Mouse (Mus musculus): Measurements from ENCODE around the gene Jak1. TPM values are rescaled to one million over a fixed set of nuclear protein-coding genes. Genes with fewer than 3 reads are reported as not detected.

Gene Jak1
- polyA plus RNA-seq, 1 experiment from 2014 or later, result 61.8 TPM

GRCm38 (mm10) chr4:101254015-101254414 lies 11.1 kb downstream of the Jak1 start:
- 90% methylated on average over 7 of the region's 7 CpGs for WGBS
- Histone ChIP-seq H3K4me3 (ENCODE audit: low read depth, low read length) (no peak overlapping the region), H3K4me2 (ENCODE audit: low read depth, low read length) (no peak overlapping the region), H3K27me3 (ENCODE audit: control insufficient read depth, insufficient read depth, low read length) (no peaks in the 10 kb centered on the region), H3K27ac (replicated peaks; ENCODE audit: low read depth, low read length) (no peak overlapping the region), H3K9me3 (replicated peaks; ENCODE audit: control insufficient read depth, low read length) (no peaks in the 10 kb centered on the region), H3K4me1 (ENCODE audit: control insufficient read depth, insufficient read depth, low read length) (no peaks in the 10 kb centered on the region), H3K9ac (replicated peaks; ENCODE audit: low read length) (no peak overlapping the region), H3K36me3 (replicated peaks; ENCODE audit: control insufficient read depth, insufficient read depth, low read depth, low read length) (no peaks in the 10 kb centered on the region)
- ATAC-seq (replicated peaks; ENCODE audit: insufficient number of reproducible peaks, low FRiP score, low TSS enrichment, low read depth), result no peak
- DNase-seq (ENCODE audit: low spot score), result no peak

- Histone ChIP-seq H3K27me3 (ENCODE audit: control insufficient read depth, insufficient read depth, low read length) (no peaks in the 10 kb centered on the region), H3K36me3 (replicated peaks; ENCODE audit: control insufficient read depth, insufficient read depth, low read depth, low read length) (no peaks in the 10 kb centered on the region), H3K27ac (replicated peaks; ENCODE audit: low read depth, low read length) (no peak overlapping the region), H3K4me2 (ENCODE audit: low read depth, low read length) (no peak overlapping the region), H3K9ac (replicated peaks; ENCODE audit: low read length) (no peak overlapping the region), H3K4me3 (ENCODE audit: low read depth, low read length) (no peak overlapping the region), H3K9me3 (replicated peaks; ENCODE audit: control insufficient read depth, low read length) (no peaks in the 10 kb centered on the region), H3K4me1 (ENCODE audit: control insufficient read depth, insufficient read depth, low read length) (no peaks in the 10 kb centered on the region)
- ATAC-seq (replicated peaks; ENCODE audit: insufficient number of reproducible peaks, low FRiP score, low TSS enrichment, low read depth) (no peak), DNase-seq (ENCODE audit: low spot score) (no peak)
- WGBS, result 75% methylated on average over 13 of the region's 13 CpGs
Observed at GRCm38 (mm10) chr4:101252781-101253622, 12.1 kb downstream of the Jak1 start.

- no peaks in the 10 kb centered on the region for H3K4me1 ChIP-seq (ENCODE audit: control insufficient read depth, insufficient read depth, low read length)
- no peak for DNase-seq (ENCODE audit: low spot score)
- no peak overlapping the region for H3K4me2 ChIP-seq (ENCODE audit: low read depth, low read length)
- no peak for ATAC-seq (replicated peaks; ENCODE audit: insufficient number of reproducible peaks, low FRiP score, low TSS enrichment, low read depth)
- H3K9me3 ChIP-seq (replicated peaks; ENCODE audit: control insufficient read depth, low read length), result no peaks in the 10 kb centered on the region
- H3K36me3 ChIP-seq (replicated peaks; ENCODE audit: control insufficient read depth, insufficient read depth, low read depth, low read length), result no peaks in the 10 kb centered on the region
- H3K9ac ChIP-seq (replicated peaks; ENCODE audit: low read length), result no peak overlapping the region
- no peak overlapping the region for H3K27ac ChIP-seq (replicated peaks; ENCODE audit: low read depth, low read length)
- no peak overlapping the region for H3K4me3 ChIP-seq (ENCODE audit: low read depth, low read length)
- H3K27me3 ChIP-seq (ENCODE audit: control insufficient read depth, insufficient read depth, low read length), result no peaks in the 10 kb centered on the region
Observed at GRCm38 (mm10) chr4:101252016-101252415, 13.1 kb downstream of the Jak1 start.

DNA sequence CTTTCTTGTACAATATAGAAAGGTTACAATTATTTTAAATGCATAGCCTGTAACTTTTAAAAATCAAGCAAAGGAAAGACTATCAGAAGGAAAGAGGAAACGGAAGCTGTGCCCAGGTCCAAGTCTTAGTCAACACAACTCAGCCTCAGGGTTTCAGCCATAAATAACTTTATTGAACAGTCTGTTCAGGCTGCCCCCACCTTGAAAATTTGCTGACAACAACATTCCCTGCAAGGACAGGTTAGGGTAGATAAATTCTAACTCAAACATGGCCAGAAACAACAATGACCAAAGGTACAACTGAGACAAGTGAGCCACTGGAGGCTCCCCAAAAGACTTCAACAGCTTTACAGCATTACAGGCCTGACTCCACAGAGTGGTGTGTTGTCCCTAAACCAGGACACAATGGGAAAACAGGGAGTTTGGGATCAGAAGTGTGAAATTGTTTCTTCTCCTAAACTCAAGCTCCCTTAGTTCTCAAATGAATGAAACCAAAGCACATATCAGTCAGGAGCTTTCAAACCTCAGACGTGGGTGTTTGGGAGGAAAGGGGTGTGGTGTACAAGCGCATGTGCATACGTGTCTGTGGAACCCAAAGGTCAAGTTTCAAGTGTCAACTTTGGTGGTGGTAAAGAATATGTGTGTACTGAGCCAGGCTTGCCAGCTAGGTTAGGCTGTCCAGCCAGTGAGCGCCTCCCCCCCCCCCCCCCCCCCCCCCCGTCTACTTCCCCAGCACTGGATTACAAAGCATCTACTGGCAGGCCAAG lies 14.9 kb downstream of the Jak1 start:
- DNase-seq (ENCODE audit: low spot score), result no peak
- 81% methylated on average over 5 of the region's 6 CpGs for WGBS
- ATAC-seq (replicated peaks; ENCODE audit: insufficient number of reproducible peaks, low FRiP score, low TSS enrichment, low read depth), result no peak
- H3K9ac ChIP-seq (replicated peaks; ENCODE audit: low read length), result no peak overlapping the region
- no peaks in the 10 kb centered on the region for H3K4me1 ChIP-seq (ENCODE audit: control insufficient read depth, insufficient read depth, low read length)
- no peaks in the 10 kb centered on the region for H3K9me3 ChIP-seq (replicated peaks; ENCODE audit: control insufficient read depth, low read length)
- H3K4me2 ChIP-seq (ENCODE audit: low read depth, low read length), result no peak overlapping the region
- no peak overlapping the region for H3K4me3 ChIP-seq (ENCODE audit: low read depth, low read length)
- H3K27me3 ChIP-seq (ENCODE audit: control insufficient read depth, insufficient read depth, low read length), result no peaks in the 10 kb centered on the region
- no peak overlapping the region for H3K27ac ChIP-seq (replicated peaks; ENCODE audit: low read depth, low read length)
- no peaks in the 10 kb centered on the region for H3K36me3 ChIP-seq (replicated peaks; ENCODE audit: control insufficient read depth, insufficient read depth, low read depth, low read length)

- WGBS, result 71% methylated on average over 2 of the region's 2 CpGs
- Histone ChIP-seq H3K9ac (replicated peaks; ENCODE audit: low read length) (no peak overlapping the region), H3K4me3 (ENCODE audit: low read depth, low read length) (no peak overlapping the region), H3K36me3 (replicated peaks; ENCODE audit: control insufficient read depth, insufficient read depth, low read depth, low read length) (no peaks in the 10 kb centered on the region), H3K9me3 (replicated peaks; ENCODE audit: control insufficient read depth, low read length) (no peaks in the 10 kb centered on the region), H3K4me2 (ENCODE audit: low read depth, low read length) (no peak overlapping the region), H3K4me1 (ENCODE audit: control insufficient read depth, insufficient read depth, low read length) (no peaks in the 10 kb centered on the region), H3K27me3 (ENCODE audit: control insufficient read depth, insufficient read depth, low read length) (no peaks in the 10 kb centered on the region), H3K27ac (replicated peaks; ENCODE audit: low read depth, low read length) (no peak overlapping the region)
- no peak for ATAC-seq (replicated peaks; ENCODE audit: insufficient number of reproducible peaks, low FRiP score, low TSS enrichment, low read depth)
- DNase-seq (ENCODE audit: low spot score), result no peak
Observed at GRCm38 (mm10) chr4:101247355-101247754, 17.7 kb downstream of the Jak1 start.

DNA sequence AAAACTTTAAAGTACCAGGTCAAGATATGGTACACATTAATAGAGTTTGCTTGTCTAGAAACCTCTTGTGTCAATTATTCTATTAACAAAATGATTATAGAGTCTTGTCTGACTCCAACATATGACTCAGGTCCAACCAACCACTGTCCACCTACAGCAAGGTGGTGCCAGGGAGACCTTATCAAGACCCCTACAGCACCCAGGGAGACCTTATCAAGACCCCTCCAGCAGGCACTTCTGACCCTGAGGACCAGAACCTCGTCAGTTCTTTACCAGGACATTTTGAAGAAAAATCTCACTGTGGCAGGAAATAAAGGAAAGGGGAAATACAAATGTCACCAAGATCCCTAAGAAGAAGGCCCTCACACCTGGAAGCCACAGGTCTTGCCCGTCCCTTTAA lies 18.5 kb downstream of the Jak1 start:
- 75% methylated on average over 2 of the region's 2 CpGs for WGBS
- H3K9me3 ChIP-seq (replicated peaks; ENCODE audit: control insufficient read depth, low read length), result no peaks in the 10 kb centered on the region
- ATAC-seq (replicated peaks; ENCODE audit: insufficient number of reproducible peaks, low FRiP score, low TSS enrichment, low read depth) (no peak), DNase-seq (ENCODE audit: low spot score) (no peak)
- no peaks in the 10 kb centered on the region for H3K27me3 ChIP-seq (ENCODE audit: control insufficient read depth, insufficient read depth, low read length)
- H3K4me2 ChIP-seq (ENCODE audit: low read depth, low read length), result no peak overlapping the region
- H3K4me1 ChIP-seq (ENCODE audit: control insufficient read depth, insufficient read depth, low read length), result no peaks in the 10 kb centered on the region
- H3K27ac ChIP-seq (replicated peaks; ENCODE audit: low read depth, low read length), result no peak overlapping the region
- H3K4me3 ChIP-seq (ENCODE audit: low read depth, low read length), result no peak overlapping the region
- H3K36me3 ChIP-seq (replicated peaks; ENCODE audit: control insufficient read depth, insufficient read depth, low read depth, low read length), result no peaks in the 10 kb centered on the region
- no peak overlapping the region for H3K9ac ChIP-seq (replicated peaks; ENCODE audit: low read length)

DNA sequence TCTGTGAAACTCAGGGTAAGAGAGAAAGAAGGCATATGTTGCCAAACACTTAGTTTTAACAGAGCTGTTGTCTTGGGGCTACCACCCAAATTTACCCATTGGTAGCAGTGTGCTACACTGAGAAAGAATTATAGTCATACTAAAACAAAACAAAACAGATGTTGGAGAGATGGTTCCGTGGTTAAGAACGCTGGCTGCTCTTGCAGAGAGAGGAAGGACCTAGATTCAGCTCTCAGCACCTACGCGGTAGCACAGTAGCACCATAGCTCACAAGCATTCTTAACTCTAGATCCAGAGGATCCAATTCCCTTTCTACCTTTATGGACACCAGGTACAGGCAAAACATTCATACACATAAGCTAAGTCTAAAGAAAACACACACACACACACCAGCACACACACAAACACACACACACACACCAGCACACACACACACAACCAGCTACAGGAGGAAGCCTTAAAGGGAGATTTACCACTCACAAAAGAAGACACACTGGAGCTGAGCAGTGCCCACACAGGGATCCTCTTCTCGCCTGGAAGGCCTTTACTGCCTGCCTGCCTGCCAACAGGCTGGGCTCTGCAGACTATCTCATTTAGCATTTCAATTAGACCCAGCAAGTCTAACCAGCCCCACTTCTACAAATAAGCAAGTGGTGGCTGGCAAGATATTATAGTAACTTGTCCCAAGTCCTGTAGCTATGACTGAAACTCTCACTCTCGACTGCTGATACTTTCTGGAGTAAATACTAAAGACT lies 20.6 kb downstream of the Jak1 start:
- no peak overlapping the region for H3K4me3 ChIP-seq (ENCODE audit: low read depth, low read length)
- H3K4me1 ChIP-seq (ENCODE audit: control insufficient read depth, insufficient read depth, low read length), result no peaks in the 10 kb centered on the region
- 81% methylated on average over 6 of the region's 6 CpGs for WGBS
- H3K27ac ChIP-seq (replicated peaks; ENCODE audit: low read depth, low read length), result no peak overlapping the region
- no peak overlapping the region for H3K4me2 ChIP-seq (ENCODE audit: low read depth, low read length)
- H3K27me3 ChIP-seq (ENCODE audit: control insufficient read depth, insufficient read depth, low read length), result no peaks in the 10 kb centered on the region
- DNase-seq (ENCODE audit: low spot score) (no peak), ATAC-seq (replicated peaks; ENCODE audit: insufficient number of reproducible peaks, low FRiP score, low TSS enrichment, low read depth) (no peak)
- no peaks in the 10 kb centered on the region for H3K9me3 ChIP-seq (replicated peaks; ENCODE audit: control insufficient read depth, low read length)
- no peak overlapping the region for H3K9ac ChIP-seq (replicated peaks; ENCODE audit: low read length)
- H3K36me3 ChIP-seq (replicated peaks; ENCODE audit: control insufficient read depth, insufficient read depth, low read depth, low read length), result no peaks in the 10 kb centered on the region

GRCm38 (mm10) chr4:101240875-101241173 lies 24.3 kb downstream of the Jak1 start:
- Histone ChIP-seq H3K27ac (replicated peaks; ENCODE audit: low read depth, low read length) (no peak overlapping the region), H3K9ac (replicated peaks; ENCODE audit: low read length) (no peak overlapping the region), H3K4me1 (ENCODE audit: control insufficient read depth, insufficient read depth, low read length) (no peaks in the 10 kb centered on the region), H3K27me3 (ENCODE audit: control insufficient read depth, insufficient read depth, low read length) (no peaks in the 10 kb centered on the region), H3K4me3 (ENCODE audit: low read depth, low read length) (no peak overlapping the region), H3K4me2 (ENCODE audit: low read depth, low read length) (no peak overlapping the region), H3K9me3 (replicated peaks; ENCODE audit: control insufficient read depth, low read length) (no peaks in the 10 kb centered on the region), H3K36me3 (replicated peaks; ENCODE audit: control insufficient read depth, insufficient read depth, low read depth, low read length) (no peaks in the 10 kb centered on the region)
- 88% methylated on average over 3 of the region's 3 CpGs for WGBS
- no peak for ATAC-seq (replicated peaks; ENCODE audit: insufficient number of reproducible peaks, low FRiP score, low TSS enrichment, low read depth)
- DNase-seq (ENCODE audit: low spot score), result no peak

Measured in embryonic facial prominence, embryonic 11.5 days (tissue).